Mouse (Mus musculus) ES-E14 (cell line): ENCODE measurements around the gene Cep63.

Experiments used
- CHD2 ChIP-seq: IDR thresholded peaks from 2 replicates; pipeline ENCODE4 v1.6.1; 2014; ENCODE audit warnings: mild to moderate bottlenecking, low read depth, low read length, inconsistent platforms
- MAFK ChIP-seq: IDR thresholded peaks from 2 replicates; pipeline ENCODE4 v1.6.1; 2014; ENCODE audit warnings: mild to moderate bottlenecking, low read depth, low read length, inconsistent platforms; ENCODE audit not compliant: insufficient read depth
- ZNF384 ChIP-seq: IDR thresholded peaks from 2 replicates; pipeline ENCODE4 v1.6.1; 2012; ENCODE audit warnings: low read depth, low read length, inconsistent platforms

- no peak for TF ChIP-seq MAFK
- no peak for TF ChIP-seq ZNF384
- TF ChIP-seq CHD2 = no peak
These were observed 12.6 kb upstream of the Cep63 start for GRCm38 (mm10) chr9:102638963-102639362.
